Mouse (Mus musculus): ENCODE measurements around the gene Cdh15. TPM values are rescaled to one million over a fixed set of nuclear protein-coding genes. Genes with fewer than 3 reads are reported as not detected.

The Cdh15 gene
- polyA plus RNA-seq, 1 experiment from 2014 or later = 0.49 TPM

GRCm38 (mm10) chr8:122850641-122851240 is 3.0 kb downstream of the Cdh15 start:
- H3K9ac ChIP-seq = no peak overlapping the region
- H3K4me3 ChIP-seq (replicated peaks) = no peak overlapping the region
- H3K9me3 ChIP-seq = no peaks in the 10 kb centered on the region
- ATAC-seq = no peak
- no peak overlapping the region for H3K27ac ChIP-seq
- no peaks in the 10 kb centered on the region for H3K27me3 ChIP-seq (replicated peaks)
- H3K4me1 ChIP-seq (replicated peaks) = peaks cover 12% of the 10 kb centered on the region
- H3K36me3 ChIP-seq = no peaks in the 10 kb centered on the region
- WGBS = 71% methylated on average over 3 of the region's 3 CpGs
- H3K4me2 ChIP-seq (replicated peaks) = no peak overlapping the region

GRCm38 (mm10) chr8:122851692-122852545 is 4.2 kb downstream of the Cdh15 start:
- Histone ChIP-seq H3K9me3 (no peaks in the 10 kb centered on the region), H3K4me3 (replicated peaks) (no peak overlapping the region), H3K9ac (no peak overlapping the region), H3K4me1 (replicated peaks) (peaks cover 12% of the 10 kb centered on the region), H3K36me3 (no peaks in the 10 kb centered on the region), H3K27ac (no peak overlapping the region), H3K27me3 (replicated peaks) (no peaks in the 10 kb centered on the region), H3K4me2 (replicated peaks) (no peak overlapping the region)
- no peak for ATAC-seq
- 88% methylated on average over 12 of the region's 12 CpGs for WGBS

GRCm38 (mm10) chr8:122852546-122852905 is 4.8 kb downstream of the Cdh15 start:
- H3K36me3 ChIP-seq = no peaks in the 10 kb centered on the region
- WGBS = 53% methylated on average over 1 of the region's 1 CpGs
- H3K27me3 ChIP-seq (replicated peaks) = no peaks in the 10 kb centered on the region
- H3K4me2 ChIP-seq (replicated peaks) = no peak overlapping the region
- no peaks in the 10 kb centered on the region for H3K9me3 ChIP-seq
- H3K4me1 ChIP-seq (replicated peaks) = peaks cover 12% of the 10 kb centered on the region
- no peak overlapping the region for H3K27ac ChIP-seq
- no peak overlapping the region for H3K4me3 ChIP-seq (replicated peaks)
- H3K9ac ChIP-seq = no peak overlapping the region
- ATAC-seq = no peak

GRCm38 (mm10) chr8:122853340-122853771 is 5.6 kb downstream of the Cdh15 start:
- Histone ChIP-seq H3K4me2 (replicated peaks) (no peak overlapping the region; the same call in 1 of the 2 replicates), H3K9me3 (no peaks in the 10 kb centered on the region), H3K4me1 (replicated peaks) (peaks cover 10% of the 10 kb centered on the region), H3K27me3 (replicated peaks) (no peaks in the 10 kb centered on the region), H3K36me3 (no peaks in the 10 kb centered on the region), H3K4me3 (replicated peaks) (no peak overlapping the region), H3K27ac (no peak overlapping the region), H3K9ac (no peak overlapping the region)
- ATAC-seq = peak; percentile 34; the same call in 1 of the 2 replicates
- WGBS = 28% methylated on average over 11 of the region's 11 CpGs

GRCm38 (mm10) chr8:122854388-122854787 is 6.6 kb downstream of the Cdh15 start:
- Histone ChIP-seq H3K27me3 (replicated peaks) (no peaks in the 10 kb centered on the region), H3K4me2 (replicated peaks) (no peak overlapping the region), H3K36me3 (no peaks in the 10 kb centered on the region), H3K9me3 (no peaks in the 10 kb centered on the region), H3K4me1 (replicated peaks) (peaks cover 8% of the 10 kb centered on the region), H3K27ac (no peak overlapping the region), H3K9ac (no peak overlapping the region), H3K4me3 (replicated peaks) (no peak overlapping the region)
- 62% methylated on average over 7 of the region's 7 CpGs for WGBS
- ATAC-seq = no peak

GRCm38 (mm10) chr8:122855123-122855522 is 7.4 kb downstream of the Cdh15 start:
- Histone ChIP-seq H3K4me1 (replicated peaks) (peaks cover 8% of the 10 kb centered on the region), H3K4me2 (replicated peaks) (no peak overlapping the region), H3K9ac (no peak overlapping the region), H3K9me3 (no peaks in the 10 kb centered on the region), H3K27me3 (replicated peaks) (no peaks in the 10 kb centered on the region), H3K4me3 (replicated peaks) (no peak overlapping the region), H3K27ac (no peak overlapping the region), H3K36me3 (no peaks in the 10 kb centered on the region)
- ATAC-seq = no peak
- 72% methylated on average over 4 of the region's 4 CpGs for WGBS

- Histone ChIP-seq H3K27ac (no peak overlapping the region), H3K27me3 (replicated peaks) (no peaks in the 10 kb centered on the region), H3K4me2 (replicated peaks) (no peak overlapping the region), H3K36me3 (no peaks in the 10 kb centered on the region), H3K4me1 (replicated peaks) (peaks cover 8% of the 10 kb centered on the region), H3K4me3 (replicated peaks) (no peak overlapping the region), H3K9ac (no peak overlapping the region), H3K9me3 (no peaks in the 10 kb centered on the region)
- WGBS = 79% methylated on average over 8 of the region's 8 CpGs
- no peak for ATAC-seq
These were observed 8.5 kb downstream of the Cdh15 start for GRCm38 (mm10) chr8:122856288-122856687.

GRCm38 (mm10) chr8:122859843-122860242 is 12.1 kb downstream of the Cdh15 start:
- H3K27me3 ChIP-seq (replicated peaks) = no peaks in the 10 kb centered on the region
- no peak overlapping the region for H3K4me2 ChIP-seq (replicated peaks)
- no peak overlapping the region for H3K27ac ChIP-seq
- H3K4me3 ChIP-seq (replicated peaks) = no peak overlapping the region
- no peaks in the 10 kb centered on the region for H3K9me3 ChIP-seq
- 54% methylated on average over 13 of the region's 13 CpGs for WGBS
- H3K4me1 ChIP-seq (replicated peaks) = no peaks in the 10 kb centered on the region
- ATAC-seq = peak; percentile 77
- no peaks in the 10 kb centered on the region for H3K36me3 ChIP-seq
- H3K9ac ChIP-seq = no peak overlapping the region

- H3K4me3 ChIP-seq (replicated peaks) = peak overlapping the region; percentile 10; the same call in 1 of the 2 replicates
- H3K36me3 ChIP-seq = no peaks in the 10 kb centered on the region
- H3K4me1 ChIP-seq (replicated peaks) = no peaks in the 10 kb centered on the region
- H3K4me2 ChIP-seq (replicated peaks) = peak overlapping the region; percentile 51
- H3K9ac ChIP-seq = no peak overlapping the region
- H3K9me3 ChIP-seq = no peaks in the 10 kb centered on the region
- no peak overlapping the region for H3K27ac ChIP-seq
- peak; percentile 40; the same call in 1 of the 2 replicates for ATAC-seq
- no peaks in the 10 kb centered on the region for H3K27me3 ChIP-seq (replicated peaks)
- WGBS = 58% methylated on average over 26 of the region's 26 CpGs
These were observed 17.0 kb downstream of the Cdh15 start for GRCm38 (mm10) chr8:122864719-122865129.

- Histone ChIP-seq H3K9me3 (no peaks in the 10 kb centered on the region), H3K4me2 (replicated peaks) (peak overlapping the region; percentile 51), H3K36me3 (no peaks in the 10 kb centered on the region), H3K27me3 (replicated peaks) (no peaks in the 10 kb centered on the region), H3K4me1 (replicated peaks) (peaks cover 2% of the 10 kb centered on the region; the same call in 1 of the 2 replicates), H3K27ac (no peak overlapping the region), H3K4me3 (replicated peaks) (no peak overlapping the region), H3K9ac (no peak overlapping the region)
- WGBS = 67% methylated on average over 10 of the region's 10 CpGs
- no peak for ATAC-seq
These were observed 17.7 kb downstream of the Cdh15 start for GRCm38 (mm10) chr8:122865441-122865840.

- no peak for ATAC-seq
These were observed 18.5 kb downstream of the Cdh15 start for GRCm38 (mm10) chr8:122866231-122866630.

GRCm38 (mm10) chr8:122867982-122868381 is 20.2 kb downstream of the Cdh15 start:
- no peak overlapping the region for H3K4me3 ChIP-seq (replicated peaks)
- 89% methylated on average over 6 of the region's 6 CpGs for WGBS
- H3K4me1 ChIP-seq (replicated peaks) = peaks cover 4% of the 10 kb centered on the region; the same call in 1 of the 2 replicates
- H3K9ac ChIP-seq = no peak overlapping the region
- H3K4me2 ChIP-seq (replicated peaks) = no peak overlapping the region
- no peak overlapping the region for H3K27ac ChIP-seq
- H3K36me3 ChIP-seq = no peaks in the 10 kb centered on the region
- no peaks in the 10 kb centered on the region for H3K27me3 ChIP-seq (replicated peaks)
- H3K9me3 ChIP-seq = no peaks in the 10 kb centered on the region
- no peak for ATAC-seq

More at GRCm38 (mm10) chr8:122866231-122866630, 18.5 kb downstream of the Cdh15 start:
- Histone ChIP-seq H3K36me3 (no peaks in the 10 kb centered on the region), H3K9ac (no peak overlapping the region), H3K27me3 (replicated peaks) (no peaks in the 10 kb centered on the region), H3K27ac (no peak overlapping the region), H3K4me1 (replicated peaks) (peaks cover 4% of the 10 kb centered on the region; the same call in 1 of the 2 replicates), H3K9me3 (no peaks in the 10 kb centered on the region), H3K4me2 (replicated peaks) (no peak overlapping the region), H3K4me3 (replicated peaks) (no peak overlapping the region)
- 80% methylated on average over 8 of the region's 8 CpGs for WGBS

Data from intestine, embryonic 15.5 days (tissue).